Mouse (Mus musculus) mesoderm, embryonic 11.5 days (tissue): Measurements from ENCODE around the gene Coro2a.

Experiments
- DNase-seq: peaks from one replicate; pipeline ENCODE4 v3.0.0-alpha.2; 2012; ENCODE audit warnings: low read depth, low spot score

The Coro2a gene

DNA sequence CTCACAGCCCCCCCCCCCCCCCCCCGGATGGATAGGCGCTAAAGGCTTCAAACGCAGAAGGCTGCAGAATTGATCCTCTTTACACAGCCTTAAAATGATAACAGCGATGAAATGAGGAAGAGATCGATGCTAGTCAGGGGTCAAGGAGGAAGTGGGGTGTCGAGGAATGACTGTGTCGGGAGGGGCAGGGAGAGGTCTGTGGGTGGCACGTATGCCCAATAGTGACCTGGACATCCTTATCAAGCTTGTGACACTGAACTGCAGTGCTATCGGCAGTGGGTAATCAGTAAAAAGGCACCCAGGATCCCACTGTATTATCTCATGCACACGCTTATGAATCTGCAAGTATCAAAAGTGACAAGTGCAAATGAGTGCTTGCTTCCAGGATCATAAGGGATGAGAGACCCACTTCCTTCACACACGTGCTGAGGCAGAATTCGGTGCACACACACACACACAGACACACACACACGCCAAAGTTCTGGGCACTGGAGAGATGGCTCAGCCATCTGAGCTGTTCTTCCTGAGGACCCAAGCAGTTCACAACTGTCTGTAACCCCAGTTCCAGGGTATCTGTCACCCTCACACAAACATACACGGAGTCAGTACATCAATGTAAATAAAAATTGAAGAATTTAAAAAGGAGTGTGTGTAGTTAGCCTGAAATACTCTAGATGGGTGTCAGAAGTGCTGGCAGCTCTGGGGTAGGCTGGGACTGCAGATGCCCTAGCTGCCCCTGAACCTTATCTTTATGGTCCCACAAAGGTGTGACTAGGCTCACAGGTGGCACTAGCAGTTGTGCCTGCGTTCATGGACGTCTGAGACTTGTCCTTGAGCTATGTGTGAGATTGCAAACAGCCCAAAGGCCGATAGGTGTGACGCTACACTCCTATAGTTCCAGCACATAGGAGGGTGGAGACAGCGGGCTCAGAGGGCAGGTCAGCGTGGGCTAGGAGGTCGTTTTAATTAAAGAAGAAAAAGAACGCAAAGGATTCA, 43.0 kb downstream of the Coro2a start:
- no peak for DNase-seq

DNA sequence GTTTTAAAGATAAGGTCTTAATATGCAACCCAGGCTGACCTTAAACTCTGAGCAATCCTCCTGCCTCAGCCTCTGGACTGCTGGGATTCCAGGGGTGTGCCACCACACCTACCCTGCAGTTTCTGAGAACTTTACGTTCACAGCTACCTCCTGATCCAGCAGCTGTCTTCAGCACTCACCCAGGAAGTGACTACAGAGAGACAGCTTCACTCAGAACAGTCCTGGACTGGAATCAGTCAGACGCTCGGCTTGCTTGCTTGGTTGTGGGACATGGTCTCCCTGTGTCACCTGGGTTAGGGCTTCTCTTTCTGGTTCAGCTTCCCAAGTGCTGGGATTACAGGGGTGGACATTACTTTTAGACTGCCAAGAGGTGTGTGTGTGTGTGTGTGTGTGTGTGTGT, 45.1 kb downstream of the Coro2a start:
- DNase-seq, result no peak

DNA sequence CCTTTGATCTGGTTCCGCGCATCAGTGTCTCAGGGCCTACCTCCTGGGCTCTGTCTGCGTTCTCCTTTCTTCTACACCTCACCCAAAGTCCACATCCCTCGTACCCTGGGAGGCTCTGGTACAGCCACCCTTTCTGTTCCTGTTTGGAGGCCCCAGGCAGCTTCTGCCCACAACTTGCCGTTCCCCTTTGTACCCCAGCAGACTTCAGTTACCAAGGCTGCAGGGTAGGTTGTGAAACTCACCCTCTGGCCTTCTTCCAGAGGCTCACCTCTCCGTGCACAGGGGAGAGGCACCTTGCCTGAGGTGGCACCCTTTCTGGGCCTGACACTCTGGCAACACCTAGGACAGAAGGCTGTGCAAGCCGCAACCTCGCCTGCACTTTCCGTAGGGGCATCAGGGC, 46.2 kb downstream of the Coro2a start:
- no peak for DNase-seq

DNA sequence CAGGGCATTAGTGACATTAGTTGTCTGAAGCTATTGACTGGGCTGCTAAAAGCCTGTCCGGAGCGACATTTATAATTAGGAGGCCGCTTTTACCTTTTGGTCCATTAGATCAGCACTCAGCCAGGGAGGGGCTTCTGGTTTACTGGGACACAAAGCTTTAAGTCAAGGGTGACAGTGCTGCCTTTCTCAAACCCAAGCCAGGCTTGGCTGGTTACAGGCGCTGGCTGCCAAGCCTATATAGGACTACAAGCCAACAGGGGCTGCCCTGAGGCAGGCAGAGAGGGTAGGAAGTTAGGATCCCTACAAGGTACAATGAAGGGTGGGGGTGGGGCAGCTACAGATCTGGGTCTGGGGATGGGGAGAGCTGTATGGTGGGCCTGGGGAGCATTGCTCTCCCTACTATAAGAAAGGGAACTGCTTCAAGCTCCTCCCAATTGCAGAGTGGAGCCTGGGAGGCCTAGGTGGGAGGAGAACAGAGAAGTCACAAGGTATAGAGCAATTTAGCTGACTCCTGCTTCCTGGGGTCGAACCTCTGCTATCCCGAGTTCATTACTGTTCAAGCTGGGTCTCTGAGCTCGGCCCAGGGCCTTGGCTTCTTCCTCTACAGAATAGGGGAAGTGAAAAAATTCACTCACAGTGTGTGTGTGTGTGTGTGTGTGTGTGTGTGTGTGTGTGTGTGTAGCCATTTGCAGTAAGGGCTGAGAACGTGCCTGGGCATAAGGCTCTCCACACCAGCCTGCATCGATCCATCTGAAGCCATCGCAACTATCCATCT, 47.5 kb downstream of the Coro2a start:
- no peak for DNase-seq

DNA sequence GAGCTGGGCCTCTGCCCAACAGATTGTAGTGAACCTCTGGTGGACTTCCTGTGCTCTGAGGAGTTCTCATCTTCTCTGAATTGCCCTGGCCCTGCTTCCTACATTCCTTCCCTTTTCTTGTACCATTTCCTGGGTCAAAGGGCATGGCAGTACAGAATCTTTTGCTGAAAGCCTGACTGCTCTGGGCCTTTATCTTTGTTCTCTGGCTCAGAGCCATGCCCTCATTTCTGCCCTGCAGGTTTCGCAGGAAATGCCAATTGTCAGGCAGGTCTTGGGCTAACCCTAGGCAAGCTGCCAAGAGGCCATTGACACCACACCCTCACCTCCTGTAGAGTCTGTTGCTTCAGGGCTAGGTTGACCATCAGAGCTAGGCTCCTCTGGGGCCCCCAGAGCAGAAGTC, 48.1 kb downstream of the Coro2a start:
- DNase-seq, result no peak

DNA sequence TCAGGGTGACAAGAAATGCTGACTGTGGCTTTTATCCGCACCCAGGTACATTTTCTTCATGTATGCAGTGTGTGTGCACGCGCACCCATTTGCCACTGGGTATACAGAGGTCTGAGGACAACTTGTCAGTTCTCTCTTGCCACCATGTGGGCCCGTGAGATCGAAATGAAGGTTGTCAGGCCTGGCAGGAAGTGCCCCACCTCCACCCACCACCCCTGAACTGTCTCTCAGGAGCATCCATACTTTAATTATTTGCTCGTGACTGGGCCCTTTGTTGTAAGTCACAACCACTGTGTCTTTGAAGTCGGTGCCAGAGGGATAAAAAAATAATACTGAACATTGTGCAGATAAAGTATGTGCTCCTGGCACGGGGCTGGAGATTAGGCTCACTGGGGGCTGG, 51.6 kb downstream of the Coro2a start:
- DNase-seq, result no peak

DNA sequence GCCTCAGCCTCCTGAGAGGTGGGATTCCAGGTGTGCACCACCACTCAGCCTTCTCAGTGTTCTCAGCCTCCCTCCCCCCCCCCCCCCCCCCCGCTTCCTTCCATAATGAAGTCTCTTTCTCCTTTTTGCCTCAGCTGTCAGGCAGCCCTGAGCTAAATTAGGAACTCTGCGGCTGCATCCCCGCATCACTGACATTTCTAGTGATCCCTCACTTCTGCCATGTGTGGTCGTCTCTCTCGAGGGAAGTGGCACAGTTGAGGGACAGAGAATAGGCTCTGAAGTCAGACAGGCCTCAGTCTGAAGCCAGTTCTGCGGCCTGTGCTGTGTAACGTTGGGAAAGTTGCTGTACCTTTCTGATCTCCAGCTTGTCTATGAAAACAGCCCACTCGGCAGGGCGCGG, 52.0 kb downstream of the Coro2a start:
- DNase-seq, result no peak

DNA sequence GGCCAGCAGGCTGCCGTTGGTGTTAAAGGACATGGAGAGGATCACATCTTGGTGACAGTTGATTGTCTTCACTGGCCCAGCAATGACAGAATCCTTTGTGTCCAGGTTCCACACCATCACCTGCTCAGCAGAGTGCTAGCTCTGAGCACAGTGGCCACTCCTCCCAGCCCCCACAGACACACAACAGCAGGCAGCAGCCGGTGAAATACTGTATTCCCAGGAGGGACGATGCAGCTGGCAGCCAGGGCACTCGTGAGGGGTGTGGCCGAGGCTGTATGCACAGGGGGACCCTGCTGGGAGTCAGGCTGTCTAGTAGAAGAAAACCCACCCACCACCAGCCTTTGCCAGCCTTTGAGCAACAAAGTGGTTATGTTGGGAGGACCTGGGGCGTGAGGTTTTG, 55.3 kb downstream of the Coro2a start:
- DNase-seq, result no peak

DNA sequence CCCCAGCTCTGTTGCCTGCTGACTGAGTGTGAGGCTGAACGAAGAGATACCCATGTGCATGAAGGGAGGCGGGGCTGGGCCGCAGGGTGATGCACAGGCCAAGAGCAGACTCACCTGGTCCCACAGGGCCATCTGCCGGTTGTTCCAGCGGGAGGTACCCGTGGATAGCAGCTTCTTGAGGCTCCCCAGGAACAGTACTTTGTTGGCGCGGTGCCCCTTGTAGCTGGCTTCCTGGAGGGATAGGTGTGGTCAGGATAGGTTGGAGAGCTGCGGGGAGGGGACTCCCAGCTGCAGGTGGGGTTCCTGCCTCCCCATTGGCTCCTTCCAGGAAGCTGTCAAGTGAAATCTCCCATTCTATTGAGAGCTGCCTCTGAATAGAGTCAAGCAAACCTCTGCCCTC, 56.5 kb downstream of the Coro2a start:
- no peak for DNase-seq

DNA sequence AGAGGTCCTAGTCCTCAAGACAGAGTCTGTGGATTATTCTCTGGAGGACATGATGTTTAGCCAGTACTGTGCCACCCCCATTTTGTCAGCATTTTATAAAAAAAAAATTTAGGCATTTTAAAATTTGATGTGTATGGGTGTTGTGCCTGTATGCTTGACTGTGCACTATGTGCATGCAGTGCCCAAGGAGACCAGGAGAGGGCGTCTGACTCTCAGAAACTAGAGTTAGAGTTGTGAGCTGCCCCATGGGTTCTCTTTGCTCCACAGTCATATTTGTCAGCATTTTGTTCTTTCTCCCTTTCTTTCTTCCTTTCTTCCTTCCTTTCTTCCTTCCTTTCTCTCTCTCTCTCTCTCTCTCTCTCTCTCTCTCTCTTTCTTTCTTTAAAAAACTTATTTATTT, 57.7 kb downstream of the Coro2a start:
- no peak for DNase-seq

DNA sequence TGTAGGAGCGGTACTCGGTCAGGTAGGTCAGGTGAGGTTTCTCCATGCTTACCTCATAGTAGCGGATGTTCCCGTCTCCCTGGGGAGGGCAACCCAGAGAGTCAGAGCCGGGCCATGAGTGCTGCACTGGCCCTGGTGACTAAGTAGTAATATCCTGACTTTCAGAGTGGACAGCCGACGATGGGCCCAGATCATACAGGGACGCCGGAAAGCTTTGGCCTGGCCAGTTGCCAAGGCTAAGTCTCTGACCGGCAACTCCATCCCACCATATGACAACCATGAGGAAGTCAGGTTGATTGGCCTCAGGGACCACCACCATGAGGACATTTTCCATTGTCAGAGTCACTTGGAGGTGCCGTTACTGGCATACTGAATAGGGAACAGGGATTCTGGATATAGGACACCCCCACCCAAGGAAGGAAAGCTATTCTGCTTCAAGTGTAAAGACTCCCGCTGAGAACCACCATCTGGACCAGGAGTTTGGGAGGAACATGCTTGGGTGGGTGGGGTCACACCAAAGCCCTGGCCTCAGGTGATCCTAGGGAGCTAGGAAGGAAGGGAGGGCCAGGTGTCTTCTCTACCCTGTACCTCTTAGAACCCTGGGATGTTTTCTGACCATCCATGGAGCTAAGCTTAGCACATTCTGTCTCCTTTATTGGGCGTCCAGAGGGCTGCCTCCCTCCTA, 58.5 kb downstream of the Coro2a start:
- no peak for DNase-seq

DNA sequence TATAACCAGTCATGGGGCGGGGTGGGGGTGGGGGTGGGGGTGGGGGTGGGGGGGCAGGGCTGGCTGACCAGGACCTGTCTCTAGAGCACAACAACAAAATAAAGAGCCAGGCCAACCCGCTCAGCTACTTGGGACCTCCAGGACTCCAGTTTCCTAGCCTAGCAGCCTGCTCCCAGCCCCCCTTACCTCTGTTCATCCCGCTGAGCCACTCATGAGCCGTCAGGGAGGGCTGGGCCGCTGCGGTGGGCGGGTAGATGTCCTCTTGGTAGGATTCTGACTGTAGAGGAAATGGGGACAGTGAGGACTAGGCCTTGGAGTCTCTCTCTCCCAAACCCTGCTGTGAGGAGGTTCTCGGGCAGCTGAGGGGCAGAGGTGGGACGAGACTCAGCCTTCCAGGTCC, 60.3 kb downstream of the Coro2a start:
- DNase-seq, result no peak

DNA sequence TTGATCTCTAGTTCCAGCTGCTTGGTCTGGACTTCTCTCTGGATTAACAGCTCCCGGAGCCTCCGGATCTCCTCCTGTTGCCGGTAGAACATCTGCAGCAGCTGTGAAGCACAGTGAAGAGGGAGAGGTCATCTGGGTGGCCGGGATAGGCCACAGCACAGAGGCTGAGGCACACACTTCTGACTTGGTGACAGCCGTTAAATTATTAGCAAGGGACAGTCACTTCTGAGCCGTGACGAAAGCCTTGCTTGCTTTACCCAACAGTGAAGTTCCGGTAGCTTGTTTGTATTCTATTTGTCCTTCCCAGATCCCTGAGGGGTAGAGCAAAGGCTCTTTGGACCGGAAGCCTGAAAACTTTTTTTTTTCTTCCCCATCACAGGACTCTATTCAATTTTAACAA, 62.8 kb downstream of the Coro2a start:
- DNase-seq, result no peak

DNA sequence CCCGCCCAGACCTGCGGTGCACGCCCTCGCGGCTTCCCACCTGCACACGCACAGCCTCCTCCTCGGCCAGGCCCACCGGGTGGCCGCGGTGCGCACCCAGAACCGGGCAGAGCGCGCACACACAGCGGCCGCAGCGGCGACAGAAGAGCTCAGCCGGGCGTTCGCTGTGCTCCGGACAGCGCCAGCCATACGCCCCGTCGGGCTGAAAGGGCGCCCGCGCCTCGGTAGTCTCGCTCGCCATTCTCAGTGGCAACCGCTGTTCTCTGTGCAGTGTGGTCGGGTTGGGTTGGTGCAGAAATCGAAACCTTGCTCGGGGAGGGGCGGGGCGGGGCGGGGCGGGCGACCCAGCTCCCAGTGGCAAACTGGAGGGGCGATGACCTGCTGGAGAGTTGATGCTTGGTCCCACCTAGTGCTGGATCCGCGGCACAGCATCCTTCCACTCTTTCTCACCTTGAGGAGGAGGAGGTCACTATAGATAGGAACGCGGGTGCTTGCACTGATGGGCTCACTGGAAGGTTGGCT, 66.1 kb downstream of the Coro2a start, which contains the start of gene Trim14:
Gene Trim14 (minus strand): TSS at position 302 of the 522 bp plus-strand sequence.
- DNase-seq, result peak; percentile 48

DNA sequence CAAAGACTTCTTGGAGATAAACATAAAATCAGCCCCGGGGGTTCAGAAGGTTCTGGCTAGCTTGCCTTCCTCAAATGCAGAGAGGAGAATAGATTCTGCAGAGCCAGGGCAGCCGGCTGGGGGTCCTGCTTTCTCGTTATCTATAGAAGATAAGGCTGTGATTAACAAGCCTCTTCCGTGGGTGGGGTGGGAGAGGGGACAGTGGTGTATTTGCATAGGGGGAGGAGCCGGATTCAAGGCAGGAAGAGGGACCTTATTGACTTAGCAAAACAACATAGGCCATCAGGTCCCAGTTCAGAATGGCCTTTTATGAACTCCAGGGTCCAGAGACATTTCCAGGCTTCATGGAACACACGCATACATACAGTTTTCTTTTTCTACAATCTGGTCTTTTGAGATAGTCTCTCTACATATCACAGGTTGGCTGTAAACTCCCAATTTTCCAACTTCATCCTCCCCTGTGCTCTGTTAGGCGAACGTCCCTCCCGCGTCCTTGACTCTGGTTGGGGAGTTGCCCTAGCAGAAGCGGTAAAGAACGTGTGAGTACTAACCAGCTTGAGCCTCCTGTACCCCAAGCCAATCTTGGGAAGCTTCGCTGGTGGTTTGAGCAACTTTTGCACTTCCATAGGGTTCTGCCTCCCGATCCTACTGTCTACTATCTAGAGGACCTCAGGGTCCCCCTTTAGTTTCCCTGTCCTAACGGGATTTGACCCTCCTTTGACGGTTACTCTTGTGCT, 66.7 kb downstream of the Coro2a start:
- no peak for DNase-seq

DNA sequence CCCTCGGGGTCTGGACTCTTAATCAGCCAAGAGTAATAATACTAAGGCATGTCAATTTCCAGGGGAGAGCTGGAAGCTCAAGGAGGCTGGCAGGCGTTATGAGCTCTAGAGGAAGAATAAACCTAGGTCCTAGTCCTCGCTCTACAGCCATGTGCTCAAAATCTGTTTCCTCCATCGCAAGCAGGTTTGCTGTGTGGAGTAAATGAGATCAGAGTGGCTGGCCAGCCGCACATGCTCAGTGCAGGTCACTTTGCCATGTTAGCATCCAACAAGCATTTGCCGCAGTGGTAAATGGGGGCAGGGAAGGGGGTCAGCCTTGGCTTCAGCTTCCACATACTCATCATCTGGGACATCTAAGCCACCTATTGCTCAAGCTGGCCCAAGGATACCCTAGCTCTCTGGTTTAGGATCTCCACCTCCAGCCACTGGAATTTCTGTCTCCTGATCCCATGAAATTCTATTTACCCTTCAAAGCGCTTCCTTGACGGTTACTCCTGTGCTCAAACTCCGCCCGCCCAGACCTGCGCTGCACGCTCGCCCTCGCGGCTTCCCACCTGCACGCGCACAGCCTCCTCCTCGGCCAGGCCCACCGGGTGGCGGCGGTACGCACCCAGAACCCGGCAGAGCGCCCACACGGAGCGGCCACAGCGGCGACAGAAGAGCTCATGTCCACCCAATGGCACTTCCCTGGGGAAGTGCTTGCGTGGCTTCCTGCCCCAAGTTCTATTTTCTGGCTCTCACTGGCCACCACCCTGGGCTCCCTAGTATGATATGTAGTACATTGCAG, 67.9 kb downstream of the Coro2a start:
- DNase-seq, result no peak

DNA sequence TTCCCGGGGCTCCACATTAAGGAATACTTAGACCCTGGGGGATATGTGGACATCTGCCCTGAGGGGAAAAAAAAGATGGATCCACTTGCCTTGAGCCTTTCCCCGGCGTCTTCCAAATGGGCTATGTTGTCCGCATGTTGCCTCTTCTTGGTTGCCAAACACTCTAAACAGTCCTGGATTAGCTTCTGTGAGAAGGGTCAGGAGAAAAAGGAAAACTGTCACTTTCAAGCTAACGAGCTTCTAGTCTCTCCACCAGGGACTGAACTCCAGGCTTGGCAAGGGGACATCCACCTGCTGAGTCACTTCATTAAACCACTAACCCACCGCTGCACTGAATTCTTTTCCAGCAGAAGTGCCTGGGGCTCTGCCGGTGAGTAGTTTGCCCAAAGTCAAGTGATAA, 69.1 kb downstream of the Coro2a start:
- no peak for DNase-seq

DNA sequence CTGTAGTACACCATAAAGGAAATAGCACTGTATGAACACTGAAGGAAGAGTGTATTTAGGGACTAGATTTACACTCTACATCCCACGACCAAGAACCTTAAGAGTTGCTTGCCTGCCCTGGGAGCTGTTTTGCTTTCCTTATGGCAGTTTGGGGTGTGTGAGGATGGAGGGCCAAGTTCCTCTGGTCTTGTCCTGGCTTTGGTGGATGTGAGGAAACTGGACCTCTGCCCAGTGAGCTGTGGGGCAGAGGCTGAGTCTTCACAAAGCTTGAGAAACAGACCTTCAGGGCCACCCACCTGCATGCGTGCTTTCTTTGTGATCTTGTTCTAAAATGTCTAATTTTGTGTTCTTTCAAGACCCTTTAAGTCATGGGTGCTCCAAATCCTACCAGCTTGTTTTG, 69.5 kb downstream of the Coro2a start:
- DNase-seq, result no peak

DNA sequence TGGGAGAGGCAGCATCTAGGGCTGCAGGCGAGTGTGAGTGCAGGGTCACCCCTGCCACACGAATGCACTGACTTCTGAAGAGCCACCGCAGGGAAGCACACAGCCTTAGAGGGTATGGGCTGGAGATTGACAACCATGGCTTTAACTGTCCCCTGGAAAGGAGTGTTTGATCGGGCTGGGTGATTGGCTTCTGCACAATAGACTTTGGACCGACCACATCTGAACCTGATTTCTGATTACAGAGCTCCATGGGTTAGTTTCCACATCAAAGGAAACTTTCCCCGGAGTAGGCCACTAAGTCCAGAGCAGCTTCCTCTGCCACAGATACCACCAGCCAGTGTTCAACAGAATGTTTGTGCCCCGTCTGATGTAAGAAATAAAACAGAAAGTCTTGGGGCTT, 72.3 kb downstream of the Coro2a start:
- no peak for DNase-seq

DNA sequence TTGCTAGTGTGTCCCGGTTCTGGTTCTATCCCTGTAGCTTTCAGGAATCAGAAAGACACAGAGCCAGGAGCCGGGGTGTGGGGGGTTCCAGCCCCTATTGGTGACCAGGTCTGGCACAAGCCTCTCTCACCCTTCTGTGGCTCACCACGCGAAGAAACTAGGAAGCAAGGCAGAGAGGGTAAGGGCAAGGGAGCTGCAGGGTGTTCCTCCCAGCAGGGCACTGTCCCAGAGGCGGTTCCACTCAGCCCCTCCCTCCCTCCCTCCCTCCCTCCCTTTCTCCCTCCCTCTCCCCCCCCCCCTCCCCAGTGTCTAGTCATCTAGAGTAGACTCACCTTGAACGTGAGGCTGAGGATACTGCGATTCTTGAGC, 74.5 kb downstream of the Coro2a start:
- DNase-seq, result no peak
